Mouse (Mus musculus) lung, adult 2 months (tissue): ENCODE data around the gene Gm44596. TPM values are rescaled to one million over a fixed set of nuclear protein-coding genes. Genes with fewer than 3 reads are reported as not detected.
A peak's percentile ranks its signal among the peaks of the same experiment; 100 is the strongest.

Experiments used
- DNase-seq: peaks from one replicate; pipeline ENCODE4 v3.0.0; 2022
- H3K4me1 ChIP-seq: fragments of 200-500 bp; 2 replicates; pipeline ENCODE4 v1.6.1; 2011; ENCODE audit warnings: low read length; ENCODE audit not compliant: control insufficient read depth, insufficient read depth
- H3K4me3 ChIP-seq: fragments of 200-500 bp; replicated peaks from 2 replicates; pipeline ENCODE3; 2011; ENCODE audit warnings: low read depth, mild to moderate bottlenecking, control low read depth, low read length; ENCODE audit errors: extremely low read depth
- CTCF ChIP-seq: fragments of 200-500 bp; IDR thresholded peaks from 2 replicates; pipeline ENCODE4 v1.5.1; 2011; ENCODE audit warnings: mild to moderate bottlenecking, low read length, control low read depth; ENCODE audit not compliant: insufficient read depth
- POLR2A ChIP-seq: fragments of 200-500 bp; IDR thresholded peaks from 2 replicates; pipeline ENCODE4 v1.6.1; 2011; ENCODE audit warnings: low read depth, mild to moderate bottlenecking, control low read depth, low read length, borderline replicate concordance; ENCODE audit errors: extremely low read depth
- WGBS: fragments of 180-500 bp; shearing (Covaris S2); methylation state at CpG from one replicate; pipeline ENCODE4 v1.1.7; 2018; 5-methylcytosine and 5-hydroxymethylcytosine counted together
- polyA plus RNA-seq: library from polyadenylated mRNA; depleted of rRNA; stranded (reverse); fragments of >200 nt; gene quantifications from 2 replicates; pipeline ENCODE4 v1.2.3, GENCODE M21; 2012; rRNA removed

Gm44596 gene
- not detected in 2 replicates for polyA plus RNA-seq

DNA sequence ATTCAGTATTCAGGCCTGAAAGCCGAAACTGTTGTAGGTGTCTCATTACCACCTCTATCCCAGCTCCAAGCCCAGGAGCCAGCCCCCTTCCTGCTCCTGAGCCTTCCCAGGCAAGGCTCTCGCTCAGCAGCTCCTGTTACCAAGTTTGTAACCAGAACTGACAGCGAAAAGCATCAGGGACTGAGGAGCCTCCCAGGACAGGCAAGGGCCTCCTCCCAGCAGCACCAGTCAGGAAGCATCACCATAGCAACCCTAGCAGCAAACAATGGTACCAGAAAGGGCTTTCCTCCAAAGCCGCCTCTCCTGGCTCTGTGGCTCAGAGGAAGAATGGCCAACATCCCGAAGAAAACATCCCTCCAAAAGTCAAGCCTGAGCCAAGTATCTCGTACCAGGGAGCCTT is at the start of gene Gm44596, which contains the start of gene Tex52:
Gm44596 (plus strand) TSS at position 312 of the 400 bp plus-strand sequence.
Tex52 (plus strand) TSS at position 265 of the 400 bp plus-strand sequence.
- Histone ChIP-seq H3K4me3 (no peak within 1 kb of the TSS), H3K4me1 (no peaks in the 10 kb centered on the region)
- DNase-seq = no peak
- TF ChIP-seq CTCF = no peak
- no peak for TF ChIP-seq POLR2A
- 32% methylated on average over 6 of the region's 6 CpGs for WGBS

DNA sequence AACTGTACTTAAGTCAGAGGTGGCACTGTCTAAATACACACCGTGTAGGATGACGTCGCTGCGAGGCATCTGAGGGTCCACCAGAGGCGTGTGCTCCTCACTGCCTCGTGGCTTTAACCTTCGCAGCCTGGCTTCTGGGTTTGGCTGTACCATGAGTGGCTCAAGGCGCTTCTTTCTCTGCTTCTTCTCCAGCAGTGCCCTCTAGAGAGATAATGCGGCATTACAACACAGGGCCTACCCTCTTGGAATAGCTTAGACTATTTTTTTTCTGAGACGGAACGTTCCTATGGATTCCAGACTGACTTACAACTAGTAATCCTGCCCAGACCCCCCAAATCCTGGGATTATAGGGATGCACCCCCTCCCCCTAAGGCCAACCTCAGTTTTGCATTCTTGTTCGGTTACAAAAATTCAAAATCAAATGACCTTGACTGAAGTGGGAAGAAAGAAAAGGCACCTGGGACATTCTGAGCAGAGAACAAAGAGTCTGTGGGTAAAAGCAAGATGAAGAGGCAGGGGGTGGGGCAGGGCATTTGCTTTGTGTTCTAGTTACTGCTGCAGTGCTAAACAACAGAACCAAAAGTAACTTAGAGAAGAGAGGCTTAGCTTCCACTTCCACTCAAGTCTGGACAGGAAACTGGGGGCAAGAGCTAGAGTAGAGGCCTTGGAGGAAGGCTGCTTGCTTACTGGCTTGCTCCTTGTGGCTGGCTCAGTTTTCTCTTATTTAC is 40.7 kb upstream of the Gm44596 start:
- no peak for TF ChIP-seq POLR2A
- TF ChIP-seq CTCF = peak; percentile 52
- H3K4me1 ChIP-seq = peaks cover 3% of the 10 kb centered on the region; the same call in 1 of the 2 replicates
- WGBS = 12% methylated on average over 12 of the region's 12 CpGs
- no peak overlapping the region for H3K4me3 ChIP-seq
- DNase-seq = peak; percentile 66

GRCm38 (mm10) chr6:128337467-128337866 is 37.8 kb upstream of the Gm44596 start:
- peaks cover 3% of the 10 kb centered on the region; the same call in 1 of the 2 replicates for H3K4me1 ChIP-seq
- WGBS = 72% methylated on average over 7 of the region's 7 CpGs
- TF ChIP-seq POLR2A (no peak), CTCF (no peak)
- no peak for DNase-seq
- no peak overlapping the region for H3K4me3 ChIP-seq

- WGBS = 49% methylated on average over 5 of the region's 5 CpGs
- TF ChIP-seq CTCF (no peak), POLR2A (no peak)
- Histone ChIP-seq H3K4me1 (peaks cover 3% of the 10 kb centered on the region; the same call in 1 of the 2 replicates), H3K4me3 (no peak overlapping the region)
- no peak for DNase-seq
These were observed 36.4 kb upstream of the Gm44596 start for GRCm38 (mm10) chr6:128338876-128339275.

DNA sequence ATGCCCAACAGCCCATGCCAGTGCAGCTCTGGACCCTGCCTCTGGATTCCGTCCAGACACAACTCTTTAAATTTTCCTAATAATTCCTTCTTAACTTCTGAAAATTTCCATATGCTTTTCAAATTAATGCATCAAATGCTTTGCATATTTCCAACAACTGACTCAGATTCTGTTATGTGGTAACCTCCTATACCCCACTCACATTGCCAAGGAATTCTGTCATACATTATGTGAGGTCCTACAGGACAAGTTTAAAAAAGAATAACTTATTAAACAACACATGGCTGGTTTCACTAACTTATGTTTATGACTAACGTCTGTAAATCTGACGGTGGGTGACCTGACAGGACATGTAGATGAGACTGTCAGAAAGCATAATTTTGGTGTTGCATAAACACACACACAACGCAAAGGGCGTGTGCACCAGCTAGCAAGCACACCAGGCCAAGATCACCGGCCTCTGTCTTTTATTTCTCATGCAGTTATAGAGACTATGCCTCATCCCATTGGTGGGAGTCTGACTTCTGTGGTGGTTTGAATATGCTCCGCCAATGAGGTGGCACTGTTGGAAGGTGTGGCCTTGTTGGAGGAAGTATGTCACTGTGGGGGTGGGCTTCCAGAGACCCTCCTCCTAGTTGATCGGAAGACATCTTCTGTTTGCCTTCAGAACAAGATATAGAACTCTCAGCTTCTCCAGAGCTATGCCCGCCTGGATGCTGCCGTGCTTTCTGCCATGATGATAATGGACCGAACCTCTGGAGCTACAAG is 33.2 kb upstream of the Gm44596 start:
- Histone ChIP-seq H3K4me1 (no peaks in the 10 kb centered on the region), H3K4me3 (no peak overlapping the region)
- no peak for DNase-seq
- 87% methylated on average over 11 of the region's 11 CpGs for WGBS
- TF ChIP-seq POLR2A (no peak), CTCF (no peak)

- TF ChIP-seq POLR2A (no peak), CTCF (no peak)
- no peak for DNase-seq
- 64% methylated on average over 10 of the region's 10 CpGs for WGBS
- H3K4me1 ChIP-seq = peaks cover 2% of the 10 kb centered on the region; the same call in 1 of the 2 replicates
- H3K4me3 ChIP-seq = no peak overlapping the region
These were observed 29.7 kb upstream of the Gm44596 start for GRCm38 (mm10) chr6:128345623-128346022.

GRCm38 (mm10) chr6:128346782-128347181 is 28.5 kb upstream of the Gm44596 start:
- H3K4me1 ChIP-seq = peaks cover 2% of the 10 kb centered on the region; the same call in 1 of the 2 replicates
- TF ChIP-seq POLR2A (no peak), CTCF (no peak)
- H3K4me3 ChIP-seq = no peak overlapping the region
- 69% methylated on average over 6 of the region's 6 CpGs for WGBS
- DNase-seq = no peak

- TF ChIP-seq CTCF (no peak), POLR2A (no peak)
- 35% methylated on average over 7 of the region's 7 CpGs for WGBS
- no peak for DNase-seq
- Histone ChIP-seq H3K4me1 (peaks cover 2% of the 10 kb centered on the region; the same call in 1 of the 2 replicates), H3K4me3 (no peak overlapping the region)
These were observed 25.6 kb upstream of the Gm44596 start for GRCm38 (mm10) chr6:128349711-128350110.

DNA sequence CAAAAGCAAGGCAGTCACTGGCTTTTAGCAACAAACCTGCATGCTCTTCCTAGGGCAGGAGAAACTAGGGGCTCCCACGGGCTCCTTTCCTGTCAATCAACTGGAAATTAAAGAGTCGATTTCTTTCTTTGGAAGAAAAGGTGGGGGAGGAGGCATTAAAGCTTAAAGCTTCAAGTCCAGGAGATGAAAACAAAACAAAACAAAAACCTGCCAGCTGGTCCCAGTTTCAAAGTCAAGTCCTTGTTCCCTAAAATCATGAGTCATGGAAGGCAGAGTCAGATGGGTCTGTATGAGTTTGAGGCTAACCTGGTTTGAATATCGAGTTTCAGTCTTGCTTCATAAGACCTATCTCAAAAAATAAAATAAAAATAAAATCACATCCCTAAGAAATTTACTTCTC is 21.2 kb upstream of the Gm44596 start:
- Histone ChIP-seq H3K4me1 (peaks cover 2% of the 10 kb centered on the region; the same call in 1 of the 2 replicates), H3K4me3 (no peak overlapping the region)
- DNase-seq = no peak
- 61% methylated on average over 3 of the region's 3 CpGs for WGBS
- TF ChIP-seq CTCF = no peak
- TF ChIP-seq POLR2A = no peak
